Mouse (Mus musculus) cerebellum, adult 2 months (tissue): ENCODE data around the gene Fam155a. TPM values are rescaled to one million over a fixed set of nuclear protein-coding genes. Genes with fewer than 3 reads are reported as not detected.

Experiments
- DNase-seq, 2 experiments: peaks; one replicate each; pipeline ENCODE4 v3.0.0; 2021
- H3K27ac ChIP-seq: fragments of 200-500 bp; 2 replicates; pipeline ENCODE4 v1.5.1; 2012; ENCODE audit warnings: low read length, control low read depth, inconsistent platforms; ENCODE audit not compliant: insufficient read depth
- H3K27me3 ChIP-seq: fragments of 200-500 bp; 2 replicates; pipeline ENCODE4 v1.6.1; 2012; ENCODE audit warnings: inconsistent platforms, mild to moderate bottlenecking, low read length, moderate library complexity; ENCODE audit not compliant: control insufficient read depth, insufficient read depth
- H3K4me1 ChIP-seq: fragments of 200-500 bp; 2 replicates; pipeline ENCODE4 v1.6.1; 2011; ENCODE audit warnings: low read length; ENCODE audit not compliant: control insufficient read depth, insufficient read depth
- H3K4me3 ChIP-seq: fragments of 200-500 bp; replicated peaks from 2 replicates; pipeline ENCODE3; 2011; ENCODE audit warnings: mild to moderate bottlenecking, low read depth, low read length, control low read depth; ENCODE audit not compliant: insufficient read depth
- CTCF ChIP-seq: fragments of 200-500 bp; IDR thresholded peaks from 2 replicates; pipeline ENCODE4 v1.5.1; 2011; ENCODE audit warnings: low read depth, mild to moderate bottlenecking, control low read depth, low read length, moderate library complexity, borderline replicate concordance; ENCODE audit not compliant: insufficient read depth
- POLR2A ChIP-seq: fragments of 200-500 bp; IDR thresholded peaks from 2 replicates; pipeline ENCODE4 v1.6.1; 2011; ENCODE audit warnings: low read length, control low read depth, borderline replicate concordance; ENCODE audit not compliant: insufficient read depth
- WGBS: fragments of 180-500 bp; shearing (Covaris S2); methylation state at CpG from one replicate; pipeline ENCODE4 v1.1.7; 2018; 5-methylcytosine and 5-hydroxymethylcytosine counted together
- polyA plus RNA-seq: library from polyadenylated mRNA; depleted of rRNA; stranded (reverse); fragments of >200 nt; gene quantifications from 2 replicates; pipeline ENCODE4 v1.2.3, GENCODE M21; 2012

Fam155a gene
- polyA plus RNA-seq, 1 experiment, result 58.5 TPM

GRCm38 (mm10) chr8:9342998-9343397 lies 428.0 kb downstream of the Fam155a start:
- TF ChIP-seq CTCF (no peak), POLR2A (no peak)
- WGBS, result 66% methylated on average over 9 of the region's 9 CpGs

GRCm38 (mm10) chr8:9342593-9342992 lies 428.4 kb downstream of the Fam155a start:
- 75% methylated on average over 9 of the region's 9 CpGs for WGBS

More at GRCm38 (mm10) chr8:9342998-9343397, 428.0 kb downstream of the Fam155a start:
- no peak overlapping the region for H3K27ac ChIP-seq
- peak in 1 of 2 experiments; percentile 19 for DNase-seq
- peaks cover 10% of the 10 kb centered on the region; the same call in 1 of the 2 replicates for H3K4me1 ChIP-seq
- H3K4me3 ChIP-seq, result no peak overlapping the region
- no peaks in the 10 kb centered on the region for H3K27me3 ChIP-seq

GRCm38 (mm10) chr8:9337905-9338304 lies 433.1 kb downstream of the Fam155a start:
- Histone ChIP-seq H3K4me1 (peaks cover 6% of the 10 kb centered on the region), H3K4me3 (no peak overlapping the region), H3K27me3 (no peaks in the 10 kb centered on the region), H3K27ac (no peak overlapping the region)
- WGBS, result 94% methylated on average over 8 of the region's 8 CpGs
- no peak for DNase-seq
- TF ChIP-seq CTCF (no peak), POLR2A (no peak)

More at GRCm38 (mm10) chr8:9342593-9342992, 428.4 kb downstream of the Fam155a start:
- H3K27me3 ChIP-seq, result no peaks in the 10 kb centered on the region
- peaks cover 10% of the 10 kb centered on the region; the same call in 1 of the 2 replicates for H3K4me1 ChIP-seq
- TF ChIP-seq POLR2A, result no peak
- no peak for DNase-seq
- H3K4me3 ChIP-seq, result no peak overlapping the region
- no peak overlapping the region for H3K27ac ChIP-seq

GRCm38 (mm10) chr8:9335933-9336303 lies 435.0 kb downstream of the Fam155a start:
- Histone ChIP-seq H3K27ac (no peak overlapping the region), H3K4me1 (peaks cover 2% of the 10 kb centered on the region; the same call in 1 of the 2 replicates), H3K4me3 (no peak overlapping the region), H3K27me3 (no peaks in the 10 kb centered on the region)
- WGBS, result 86% methylated on average over 6 of the region's 6 CpGs
- no peak for DNase-seq
- no peak for TF ChIP-seq POLR2A
- no peak for TF ChIP-seq CTCF

GRCm38 (mm10) chr8:9335285-9335932 lies 435.6 kb downstream of the Fam155a start:
- Histone ChIP-seq H3K27ac (no peak overlapping the region), H3K27me3 (no peaks in the 10 kb centered on the region), H3K4me1 (peaks cover 2% of the 10 kb centered on the region; the same call in 1 of the 2 replicates), H3K4me3 (no peak overlapping the region)
- TF ChIP-seq POLR2A (no peak), CTCF (no peak)
- 84% methylated on average over 10 of the region's 10 CpGs for WGBS
- DNase-seq, result no peak

- Histone ChIP-seq H3K4me1 (peaks cover 2% of the 10 kb centered on the region; the same call in 1 of the 2 replicates), H3K4me3 (no peak overlapping the region), H3K27ac (no peak overlapping the region), H3K27me3 (no peaks in the 10 kb centered on the region)
- WGBS, result 75% methylated on average over 2 of the region's 2 CpGs
- TF ChIP-seq CTCF (no peak), POLR2A (no peak)
- DNase-seq, result no peak
Observed at GRCm38 (mm10) chr8:9332766-9333165, 438.2 kb downstream of the Fam155a start.

- Histone ChIP-seq H3K27me3 (no peaks in the 10 kb centered on the region), H3K4me3 (no peak overlapping the region), H3K27ac (no peak overlapping the region), H3K4me1 (no peaks in the 10 kb centered on the region; the same call in 1 of the 2 replicates)
- no peak for TF ChIP-seq CTCF
- TF ChIP-seq POLR2A, result no peak
- WGBS, result 74% methylated on average over 8 of the region's 8 CpGs
- no peak for DNase-seq
Observed at GRCm38 (mm10) chr8:9309456-9309855, 461.5 kb downstream of the Fam155a start.

- Histone ChIP-seq H3K4me1 (no peaks in the 10 kb centered on the region), H3K4me3 (no peak overlapping the region), H3K27me3 (no peaks in the 10 kb centered on the region), H3K27ac (no peak overlapping the region)
- TF ChIP-seq POLR2A, result no peak
- TF ChIP-seq CTCF, result no peak
- 77% methylated on average over 6 of the region's 6 CpGs for WGBS
- DNase-seq, result no peak
Observed at GRCm38 (mm10) chr8:9303526-9304135, 467.3 kb downstream of the Fam155a start.
